Mouse (Mus musculus) myocyte (in vitro differentiated cells): ENCODE measurements at regions not wholly inside any gene's neighbourhood (a gene's known extent, or its start where the extent isn't known, plus 50 kb on each side); places are given as distances from the start of the nearest gene placed in this dataset.

Experiments
- H3K27me3 ChIP-seq: one replicate; pipeline ENCODE4 v1.6.1; 2011; ENCODE audit not compliant: control insufficient read depth, insufficient read depth, insufficient read length
- H3K36me3 ChIP-seq: one replicate; pipeline ENCODE4 v1.6.1; 2011; ENCODE audit not compliant: control insufficient read depth, insufficient read depth
- H3K4me2 ChIP-seq: one replicate; pipeline ENCODE4 v1.6.1; 2011; ENCODE audit warnings: low read depth, control low read depth
- H3K4me3 ChIP-seq: one replicate; pipeline ENCODE4 v1.5.1; 2011; ENCODE audit warnings: mild to moderate bottlenecking, control low read depth, moderate library complexity
- H3K79me2 ChIP-seq: one replicate; pipeline ENCODE4 v1.6.1; 2011; ENCODE audit not compliant: control insufficient read depth, insufficient read depth
- H3ac ChIP-seq: one replicate; pipeline ENCODE4 v1.6.1; 2011; ENCODE audit not compliant: control insufficient read depth, insufficient read length
- CEBPB ChIP-seq: IDR thresholded peaks from 2 replicates; pipeline ENCODE4 v1.6.1; 2011; ENCODE audit warnings: mild to moderate bottlenecking, moderate library complexity; ENCODE audit not compliant: poor library complexity, insufficient read depth, severe bottlenecking
- E2F4 ChIP-seq: IDR thresholded peaks from one replicate; pipeline ENCODE4 v1.6.1; 2011; ENCODE audit warnings: mild to moderate bottlenecking, control low read depth, moderate library complexity; ENCODE audit not compliant: insufficient read depth
- MAX ChIP-seq: IDR thresholded peaks from one replicate; pipeline ENCODE4 v1.6.1; 2011; ENCODE audit warnings: low read depth, mild to moderate bottlenecking, control low read depth
- MYOD1 ChIP-seq, 3 experiments: IDR thresholded peaks; one replicate each; pipeline ENCODE4 v1.6.1; 2011; ENCODE audit warnings: control low read depth in 2 of 3, low read depth in 2 of 3, mild to moderate bottlenecking in 2 of 3, moderate library complexity in 1 of 3; ENCODE audit not compliant: insufficient read length in 2 of 3, control insufficient read depth in 1 of 3
- MYOG ChIP-seq, 3 experiments: IDR thresholded peaks; one replicate each; pipeline ENCODE4 v1.6.1; 2011; ENCODE audit warnings: control low read depth in 2 of 3, low read depth in 2 of 3, mild to moderate bottlenecking in 2 of 3; ENCODE audit not compliant: insufficient read length in 2 of 3, control insufficient read depth in 1 of 3, insufficient read depth in 1 of 3
- POLR2A ChIP-seq: IDR thresholded peaks from one replicate; pipeline ENCODE4 v1.6.1; 2011; ENCODE audit warnings: low read depth, mild to moderate bottlenecking, control low read depth, moderate library complexity; ENCODE audit not compliant: insufficient read length
- POLR2AphosphoS2 ChIP-seq: IDR thresholded peaks from one replicate; pipeline ENCODE4 v1.6.1; 2011; ENCODE audit warnings: low read depth, control low read depth; ENCODE audit not compliant: insufficient read length
- REST ChIP-seq: IDR thresholded peaks from one replicate; pipeline ENCODE4 v1.6.1; 2011; ENCODE audit warnings: mild to moderate bottlenecking, control low read depth, moderate library complexity; ENCODE audit not compliant: insufficient read depth, insufficient read length
- SRF ChIP-seq: IDR thresholded peaks from one replicate; pipeline ENCODE4 v1.6.1; 2011; ENCODE audit warnings: low read depth; ENCODE audit not compliant: control insufficient read depth, insufficient read length
- TCF12 ChIP-seq: IDR thresholded peaks from one replicate; pipeline ENCODE4 v1.6.1; 2011; ENCODE audit warnings: mild to moderate bottlenecking, control low read depth; ENCODE audit not compliant: poor library complexity, insufficient read depth, severe bottlenecking
- TCF3 ChIP-seq: IDR thresholded peaks from one replicate; pipeline ENCODE4 v1.6.1; 2011; ENCODE audit warnings: low read depth, control low read depth; ENCODE audit not compliant: insufficient read length
- USF1 ChIP-seq: IDR thresholded peaks from one replicate; pipeline ENCODE4 v1.6.1; 2011; ENCODE audit warnings: low read depth, mild to moderate bottlenecking, control low read depth, moderate library complexity

DNA sequence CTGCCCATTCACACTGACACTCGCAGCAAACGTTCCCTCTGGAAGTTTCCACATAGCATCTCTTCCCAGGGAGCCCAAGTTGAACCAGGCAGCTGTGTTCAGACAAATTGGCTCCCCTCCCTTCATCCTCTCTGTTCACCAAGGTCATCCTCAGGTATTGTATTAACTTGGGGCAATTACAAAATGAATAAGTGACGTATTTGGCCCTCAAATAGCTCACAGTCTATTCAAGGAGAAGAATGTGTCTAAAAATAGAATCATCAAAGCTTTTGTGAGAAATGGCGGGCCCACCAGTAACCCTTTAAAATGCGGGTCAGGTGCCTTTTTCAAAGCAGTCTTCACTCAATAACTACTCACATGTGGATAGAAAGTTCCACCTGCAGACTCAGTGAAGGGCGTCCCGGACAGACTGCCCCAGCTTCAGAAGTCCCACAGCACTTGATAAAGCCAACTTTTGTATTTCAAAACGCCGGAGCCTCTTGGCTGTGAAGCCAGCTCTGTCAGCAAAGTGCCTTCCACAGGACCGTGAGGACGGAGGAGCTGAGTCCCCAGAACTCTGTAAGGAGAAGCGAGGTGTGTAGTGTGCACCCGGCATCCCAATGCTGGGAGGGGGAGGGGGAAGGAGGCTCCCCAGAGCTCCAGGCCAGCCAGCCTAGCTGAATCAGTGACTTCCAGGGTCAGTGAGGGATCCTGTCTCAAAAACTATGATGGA is 241.9 kb downstream of the Sipa1l2 start:
- Histone ChIP-seq H3K79me2 (no peaks in the 10 kb centered on the region), H3K4me3 (no peak overlapping the region), H3K27me3 (no peaks in the 10 kb centered on the region), H3K4me2 (no peak overlapping the region), H3K36me3 (no peaks in the 10 kb centered on the region), H3ac (no peak overlapping the region)
- no peak for TF ChIP-seq CEBPB
- no peak for TF ChIP-seq MYOD1 (IDR thresholded peaks at IDR 0.05; ENCODE audit: control insufficient read depth in 1 of 3, insufficient read length in 2 of 3, low read depth in 2 of 3)
- TF ChIP-seq MYOG (IDR thresholded peaks at IDR 0.05; ENCODE audit: control insufficient read depth in 1 of 3, insufficient read depth in 1 of 3, insufficient read length in 2 of 3, low read depth in 2 of 3) = no peak
- no peak for TF ChIP-seq MAX
- no peak for TF ChIP-seq E2F4
- no peak for TF ChIP-seq POLR2AphosphoS2
- TF ChIP-seq POLR2A = no peak
- TF ChIP-seq SRF = no peak
- TF ChIP-seq REST = no peak
- no peak for TF ChIP-seq USF1
- TF ChIP-seq TCF3 = no peak
- TF ChIP-seq TCF12 = no peak

DNA sequence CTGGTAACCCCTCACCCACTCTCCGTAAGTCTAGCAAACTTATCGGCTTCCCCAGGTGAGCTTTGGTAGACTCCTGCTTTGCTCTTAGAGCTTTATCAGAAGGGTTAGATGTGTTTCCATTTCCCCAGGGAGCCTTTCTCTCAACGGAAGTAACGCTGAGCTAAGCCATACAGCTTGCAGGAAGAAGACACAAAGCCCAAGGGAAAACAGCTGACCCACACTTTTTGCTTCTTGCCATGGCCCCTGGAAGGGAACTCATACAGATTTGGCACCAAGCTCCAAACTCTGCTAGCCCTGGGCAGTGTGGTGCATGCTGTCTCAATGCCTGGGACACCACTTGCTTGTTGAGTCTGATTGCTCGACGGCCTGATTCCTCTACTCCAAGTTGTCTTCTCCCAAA is 242.6 kb downstream of the Sipa1l2 start:
- Histone ChIP-seq H3K36me3 (no peaks in the 10 kb centered on the region), H3K4me3 (no peak overlapping the region), H3K79me2 (no peaks in the 10 kb centered on the region), H3ac (no peak overlapping the region), H3K4me2 (no peak overlapping the region), H3K27me3 (no peaks in the 10 kb centered on the region)
- TF ChIP-seq MYOD1 (IDR thresholded peaks at IDR 0.05; ENCODE audit: control insufficient read depth in 1 of 3, insufficient read length in 2 of 3, low read depth in 2 of 3) (no peak), CEBPB (no peak)

DNA sequence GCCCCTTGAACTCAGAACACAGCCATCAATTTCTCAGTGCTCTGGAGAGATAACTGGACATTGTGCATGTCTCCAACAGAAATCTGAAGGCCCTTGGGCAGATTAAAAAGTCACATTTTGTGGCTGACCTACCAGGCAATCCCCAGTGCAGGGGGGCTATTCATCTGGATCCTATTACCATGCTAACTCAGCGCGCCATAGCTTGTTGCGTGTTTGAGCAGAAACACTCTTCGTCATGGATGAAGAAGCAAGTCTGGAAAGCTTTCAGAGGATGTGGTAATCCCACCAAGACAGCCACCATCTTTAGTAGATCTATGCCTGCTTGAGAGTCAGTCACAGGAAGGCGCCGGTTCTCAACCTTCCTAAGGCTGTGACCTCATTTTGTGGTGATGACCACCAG is 243.9 kb downstream of the Sipa1l2 start:
- Histone ChIP-seq H3ac (no peak overlapping the region), H3K79me2 (no peaks in the 10 kb centered on the region), H3K4me3 (no peak overlapping the region), H3K36me3 (no peaks in the 10 kb centered on the region), H3K4me2 (no peak overlapping the region), H3K27me3 (no peaks in the 10 kb centered on the region)
- TF ChIP-seq E2F4 = no peak
- TF ChIP-seq MAX = no peak
- no peak for TF ChIP-seq POLR2A
- no peak for TF ChIP-seq USF1
- no peak for TF ChIP-seq REST
- TF ChIP-seq MYOG (IDR thresholded peaks at IDR 0.05; ENCODE audit: control insufficient read depth in 1 of 3, insufficient read depth in 1 of 3, insufficient read length in 2 of 3, low read depth in 2 of 3) = no peak
- no peak for TF ChIP-seq TCF12
- no peak for TF ChIP-seq MYOD1 (IDR thresholded peaks at IDR 0.05; ENCODE audit: control insufficient read depth in 1 of 3, insufficient read length in 2 of 3, low read depth in 2 of 3)
- TF ChIP-seq POLR2AphosphoS2 = no peak
- no peak for TF ChIP-seq CEBPB

DNA sequence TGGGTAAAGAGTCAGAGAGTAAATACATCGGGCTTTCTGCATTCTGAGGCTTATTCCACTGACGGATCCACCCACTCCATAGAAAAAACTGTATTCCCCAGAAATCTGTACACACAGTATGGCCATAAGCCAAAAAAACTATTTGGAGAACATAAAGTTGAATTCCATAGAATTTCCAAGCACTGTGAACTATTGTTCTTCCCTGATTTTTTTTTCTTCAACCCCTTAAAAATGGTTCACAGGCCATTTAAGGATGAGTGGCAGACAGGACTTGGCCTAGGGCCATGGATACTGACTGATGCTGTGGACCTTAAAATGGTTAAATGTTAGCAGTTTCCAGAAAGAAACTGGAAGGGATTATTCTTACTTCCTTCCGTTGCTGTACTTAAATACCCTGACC is 247.0 kb downstream of the Sipa1l2 start:
- Histone ChIP-seq H3K79me2 (no peaks in the 10 kb centered on the region), H3ac (no peak overlapping the region), H3K4me3 (no peak overlapping the region), H3K27me3 (no peaks in the 10 kb centered on the region), H3K4me2 (no peak overlapping the region), H3K36me3 (no peaks in the 10 kb centered on the region)
- no peak for TF ChIP-seq USF1
- no peak for TF ChIP-seq POLR2AphosphoS2
- no peak for TF ChIP-seq MYOG (IDR thresholded peaks at IDR 0.05; ENCODE audit: control insufficient read depth in 1 of 3, insufficient read depth in 1 of 3, insufficient read length in 2 of 3, low read depth in 2 of 3)
- TF ChIP-seq POLR2A = no peak
- TF ChIP-seq MAX = no peak
- TF ChIP-seq CEBPB = no peak
- no peak for TF ChIP-seq SRF
- no peak for TF ChIP-seq TCF3
- no peak for TF ChIP-seq REST
- no peak for TF ChIP-seq TCF12
- no peak for TF ChIP-seq E2F4

DNA sequence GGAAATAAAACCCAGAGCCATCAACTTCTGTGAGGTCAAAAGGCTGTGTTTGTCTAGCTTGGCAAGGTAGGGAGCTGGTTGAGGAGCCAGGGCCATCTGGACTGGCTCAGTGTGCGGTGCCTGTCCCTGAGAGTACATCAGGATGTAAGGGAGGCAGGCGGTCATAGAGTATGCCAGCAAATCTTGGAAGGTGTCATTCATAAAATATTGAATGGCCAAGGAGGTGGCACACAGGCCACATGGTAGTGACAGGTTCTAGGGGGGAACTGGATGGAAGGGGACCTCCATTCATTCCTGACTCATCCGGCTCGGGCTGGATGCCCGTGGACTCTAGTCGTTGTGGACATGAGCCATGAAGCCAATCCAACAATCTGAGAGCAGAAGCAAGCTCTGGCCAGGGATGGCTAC is 252.0 kb downstream of the Sipa1l2 start:
- H3K27me3 ChIP-seq = no peaks in the 10 kb centered on the region
- H3K4me2 ChIP-seq = no peak overlapping the region
- H3K79me2 ChIP-seq = no peaks in the 10 kb centered on the region
- no peak overlapping the region for H3K4me3 ChIP-seq
- H3ac ChIP-seq = no peak overlapping the region
- TF ChIP-seq USF1 (no peak), E2F4 (no peak), SRF (no peak), MYOG (IDR thresholded peaks at IDR 0.05; ENCODE audit: control insufficient read depth in 1 of 3, insufficient read depth in 1 of 3, insufficient read length in 2 of 3, low read depth in 2 of 3) (no peak), TCF3 (no peak), MAX (no peak), MYOD1 (IDR thresholded peaks at IDR 0.05; ENCODE audit: control insufficient read depth in 1 of 3, insufficient read length in 2 of 3, low read depth in 2 of 3) (no peak), TCF12 (no peak), REST (no peak), CEBPB (no peak), POLR2AphosphoS2 (no peak), POLR2A (no peak)
- no peaks in the 10 kb centered on the region for H3K36me3 ChIP-seq
